Comparison of ENCODE assay signal across 19 mouse cellular contexts in the genomic region with DNA sequence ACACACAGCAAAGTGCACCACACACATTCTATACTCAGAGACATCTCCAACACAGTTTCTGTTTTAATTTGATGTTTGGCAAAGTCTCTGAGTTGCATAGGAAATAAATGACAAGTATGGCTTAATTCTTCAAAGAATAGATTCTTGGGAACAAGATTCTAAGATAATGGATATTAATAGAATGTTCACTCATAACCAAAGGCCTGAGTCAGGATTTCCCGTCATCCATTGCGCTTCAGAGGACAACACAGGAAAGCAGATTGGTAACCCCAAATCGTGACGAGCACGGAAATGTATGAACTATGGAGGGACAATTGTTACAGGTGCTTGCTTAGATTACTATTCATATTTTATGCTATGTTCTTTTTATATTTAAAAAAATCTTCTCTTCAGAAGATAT. TPM values are rescaled to one million over a fixed set of nuclear protein-coding genes. Genes with fewer than 3 reads are reported as not detected.
DNase-seq lines count a peak whose midpoint lies in the region.
"Had no signal": no experiment of that assay in that cellular context is flagged by ENCODE, and none has a peak within 500 bp of the region (broad histone marks: within the 10 kb centered on the region; RNA-seq: fewer than 3 reads in every experiment).

No protein-coding gene starts in this region.

- peak; percentile 40 for DNase-seq in heart, adult 18-20 months
- DNase-seq in heart, embryonic 10.5 days (ENCODE audit: low spot score): no peak
- DNase-seq in kidney, postnatal 36 days: peak; percentile 23 to 29
- DNase-seq in kidney, adult 8-10 months: no peak
- peak; percentile 84 for DNase-seq in 416B (ENCODE audit: low read depth)
- DNase-seq in induced T-regulatory cell, adult 2 months (ENCODE audit: low read depth): peak; percentile 14
- DNase-seq in thymus, postnatal 4 days: no peak
- DNase-seq: cerebellum, adult 2 months; cerebellum, postnatal 14 days; embryo, embryonic 11 days; gastrocnemius, adult 2 months; gastrocnemius, postnatal 36 days; heart, postnatal 10 days had no signal

- H3K4me1 ChIP-seq in heart, embryonic 10.5 days: no peaks in the 10 kb centered on the region
- H3K4me1 ChIP-seq: embryonic facial prominence, embryonic 15.5 days; forebrain, embryonic 10.5 days; hindbrain, embryonic 13.5 days had no signal

- WGBS in heart, embryonic 10.5 days: 91% methylated on average over 5 of the region's 5 CpGs

- H3K27me3 ChIP-seq in heart, embryonic 10.5 days (ENCODE audit: insufficient read depth, poor library complexity, severe bottlenecking): no peaks in the 10 kb centered on the region
- H3K27me3 ChIP-seq: embryonic facial prominence, embryonic 15.5 days; hindbrain, embryonic 13.5 days; Patski had no signal

- no peaks in the 10 kb centered on the region for H3K36me3 ChIP-seq in heart, embryonic 10.5 days
- H3K36me3 ChIP-seq: embryonic facial prominence, embryonic 15.5 days; forebrain, embryonic 10.5 days; hindbrain, embryonic 13.5 days had no signal

- no peak overlapping the region for H3K4me3 ChIP-seq in heart, embryonic 10.5 days
- H3K4me3 ChIP-seq: embryonic facial prominence, embryonic 15.5 days; erythroblast, embryonic 14.5 days; forebrain, embryonic 10.5 days; gastrocnemius, adult 2 months; hindbrain, embryonic 13.5 days had no signal

- no peak overlapping the region for H3K27ac ChIP-seq in heart, embryonic 10.5 days
- H3K27ac ChIP-seq: embryonic facial prominence, embryonic 15.5 days; forebrain, embryonic 10.5 days; gastrocnemius, adult 2 months; hindbrain, embryonic 13.5 days; hindbrain, postnatal 0 days had no signal

- H3K9me3 ChIP-seq in heart, embryonic 10.5 days: no peaks in the 10 kb centered on the region
- H3K9me3 ChIP-seq: embryonic facial prominence, embryonic 15.5 days; forebrain, embryonic 10.5 days; hindbrain, embryonic 13.5 days had no signal

RNA-seq across cellular contexts. Expression of gene Fbxo22, which starts 46.3 kb away (rescaled TPM):
- total RNA-seq in heart, adult 18-20 months (2021): 10 to 100 TPM; 33.1 to 35.2 TPM
- 69.3 and 70.6 TPM in 2 replicates for polyA plus RNA-seq in heart, embryonic 10.5 days (2016; fragmentation: Nextera tagmentation; extraction: Ambion mirVana)

Comparison
In these comparisons a context has a peak if more than half of its experiments do, and no peak if none do; other contexts are left out.
1. DNase-seq: peak in heart, adult 18-20 months (2 of 2), kidney, postnatal 36 days (2 of 2), 416B (single experiment) and induced T-regulatory cell, adult 2 months (single experiment); none in heart, embryonic 10.5 days (single experiment), kidney, adult 8-10 months (0 of 2) and thymus, postnatal 4 days (single experiment).